Comparison of ENCODE assay signal across 8 mouse cellular contexts in the genomic region with DNA sequence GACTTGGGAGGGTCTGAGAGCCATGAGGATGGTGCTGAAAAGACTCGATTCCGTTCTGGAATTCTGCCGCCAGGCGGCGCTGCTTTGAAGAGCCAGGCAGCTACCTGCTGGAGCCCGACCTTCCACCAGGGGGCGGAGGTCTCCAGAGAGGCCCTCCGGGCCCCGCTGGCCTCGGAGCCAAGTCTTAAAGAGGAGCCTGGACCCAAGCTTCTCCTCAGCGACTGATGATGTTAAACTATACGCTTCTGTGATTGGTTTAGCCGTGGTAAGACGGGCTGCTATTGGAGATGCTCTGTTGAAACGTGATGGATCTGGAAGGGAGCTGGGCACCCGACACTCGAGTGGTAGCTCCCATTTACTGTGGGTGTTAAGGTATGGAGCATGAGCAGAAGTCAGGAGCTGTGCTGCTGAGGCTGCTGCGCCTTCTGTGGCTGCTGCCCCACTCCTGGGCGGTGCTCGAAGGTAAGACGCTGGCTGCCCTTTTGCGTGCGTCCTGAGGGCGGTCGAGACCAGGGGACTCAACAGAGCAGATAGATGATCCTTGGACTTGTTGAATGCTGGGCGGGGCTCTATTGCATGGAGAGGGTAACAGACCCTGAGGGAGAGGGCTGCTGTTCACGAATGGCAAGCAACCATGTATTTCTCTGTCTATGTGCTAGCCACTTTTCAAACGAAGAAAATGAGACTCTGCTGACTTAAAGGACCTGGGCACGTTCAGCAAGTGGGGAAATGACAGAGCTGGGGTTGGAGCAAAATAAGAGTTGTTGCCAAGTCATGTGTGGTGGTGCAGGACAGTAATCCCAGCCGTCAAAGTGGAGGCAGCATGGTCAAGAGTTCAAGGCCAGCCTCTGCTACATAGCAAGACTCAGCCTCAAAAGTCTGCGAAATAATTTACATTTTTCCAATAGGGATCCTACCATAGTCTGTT. TPM values are rescaled to one million over a fixed set of nuclear protein-coding genes. Genes with fewer than 3 reads are reported as not detected.
A peak's percentile ranks its signal among the peaks of the same experiment; 100 is the strongest.
DNase-seq lines count a peak whose midpoint lies in the region; ATAC-seq and TF ChIP-seq lines count a peak whose summit lies in the region.

No protein-coding gene starts in this region.

- H3K4me2 ChIP-seq in CH12.LX (ENCODE audit: insufficient read depth, low read depth, poor library complexity, severe bottlenecking): peak overlapping the region; percentile 19
- peak overlapping the region; percentile 71 for H3K4me2 ChIP-seq in forebrain, embryonic 11.5 days (ENCODE audit: low read depth, low read length, severe bottlenecking)
- H3K4me2 ChIP-seq in heart, postnatal 0 days (ENCODE audit: low read depth, low read length): peak overlapping the region; percentile 69
- H3K4me2 ChIP-seq in liver, embryonic 16.5 days (ENCODE audit: low read depth, low read length): peak overlapping the region; percentile 59
- H3K4me2 ChIP-seq in neural tube, embryonic 13.5 days: peak overlapping the region; percentile 71

- H3K4me3 ChIP-seq in CH12.LX (replicated peaks in 1 of 3; ENCODE audit: low read depth in 2 of 3, low read length in 2 of 3, poor library complexity in 1 of 3): peak overlapping the region; percentile 61 to 63 (median 62)
- H3K4me3 ChIP-seq in forebrain, embryonic 11.5 days (ENCODE audit: low read depth, low read length): peak overlapping the region; percentile 30
- H3K4me3 ChIP-seq in heart, postnatal 0 days (ENCODE audit: low read depth, low read length): peak overlapping the region; percentile 37
- H3K4me3 ChIP-seq in liver, embryonic 16.5 days (ENCODE audit: low read depth, low read length): peak overlapping the region; percentile 46
- peak overlapping the region; percentile 37 for H3K4me3 ChIP-seq in neural tube, embryonic 13.5 days
- H3K4me3 ChIP-seq in testis, adult 2 months (ENCODE audit: control insufficient read depth, low read depth, low read length): peak overlapping the region; percentile 53

- peak overlapping the region; percentile 0; the same call in 1 of the 2 replicates for H3K9ac ChIP-seq in CH12.LX (ENCODE audit: insufficient read depth, low read depth)
- H3K9ac ChIP-seq in forebrain, embryonic 11.5 days (ENCODE audit: low read length): no peak overlapping the region
- H3K9ac ChIP-seq in heart, postnatal 0 days (replicated peaks; ENCODE audit: low read depth, low read length): no peak overlapping the region
- no peak overlapping the region for H3K9ac ChIP-seq in liver, embryonic 16.5 days (ENCODE audit: low read depth, low read length)
- H3K9ac ChIP-seq in neural tube, embryonic 13.5 days: 0 out of 2 replicates have a peak overlapping the region, but pooled peaks have one; percentile 44

- H3K9me3 ChIP-seq in CH12.LX (replicated peaks; ENCODE audit: low read length): no peaks in the 10 kb centered on the region
- H3K9me3 ChIP-seq in forebrain, embryonic 11.5 days (ENCODE audit: control insufficient read depth, low read length): no peaks in the 10 kb centered on the region
- H3K9me3 ChIP-seq in heart, postnatal 0 days (replicated peaks; ENCODE audit: control insufficient read depth, low read length): no peaks in the 10 kb centered on the region
- no peaks in the 10 kb centered on the region for H3K9me3 ChIP-seq in liver, embryonic 16.5 days (replicated peaks; ENCODE audit: control insufficient read depth, low read length)
- H3K9me3 ChIP-seq in neural tube, embryonic 13.5 days: no peaks in the 10 kb centered on the region

- WGBS in forebrain, embryonic 11.5 days: 7% methylated on average over 31 of the region's 31 CpGs
- 7% methylated on average over 31 of the region's 31 CpGs for WGBS in heart, postnatal 0 days
- WGBS in liver, embryonic 16.5 days (ENCODE audit: insufficient replicate concordance): 6% methylated on average over 31 of the region's 31 CpGs
- 6% methylated on average over 31 of the region's 31 CpGs for WGBS in neural tube, embryonic 13.5 days

- 0 out of 2 replicates have a peak, but pooled peaks have one; percentile 10 for TF ChIP-seq EP300 in CH12.LX (IDR thresholded peaks at IDR 0.05; ENCODE audit: low read length)
- TF ChIP-seq EP300 in heart, postnatal 0 days (IDR thresholded peaks at IDR 0.05; ENCODE audit: low read depth): no peak

- no peaks in the 10 kb centered on the region for H3K79me2 ChIP-seq in CH12.LX (replicated peaks; ENCODE audit: control insufficient read depth, extremely low read depth, insufficient read depth, poor library complexity, severe bottlenecking)

- TF ChIP-seq RAD21 in CH12.LX (IDR thresholded peaks at IDR 0.05; ENCODE audit: low read depth, low read length): peak; percentile 98

- no peaks in the 10 kb centered on the region for H3K27me3 ChIP-seq in CH12.LX (replicated peaks)
- peaks cover 16% of the 10 kb centered on the region for H3K27me3 ChIP-seq in forebrain, embryonic 11.5 days (ENCODE audit: control insufficient read depth, insufficient read depth, low read length)
- H3K27me3 ChIP-seq in heart, postnatal 0 days (ENCODE audit: control insufficient read depth, insufficient read depth, low read length): peaks cover 42% of the 10 kb centered on the region
- peaks cover 13% of the 10 kb centered on the region for H3K27me3 ChIP-seq in liver, embryonic 16.5 days (ENCODE audit: control insufficient read depth, insufficient read depth, low read depth, low read length)
- H3K27me3 ChIP-seq in neural tube, embryonic 13.5 days: peaks cover 46% of the 10 kb centered on the region
- no peaks in the 10 kb centered on the region for H3K27me3 ChIP-seq in testis, adult 2 months (ENCODE audit: control insufficient read depth, insufficient read depth, low read length)

- peak; percentile 68; the same call in 1 of the 2 replicates for TF ChIP-seq POLR2A in CH12.LX (IDR thresholded peaks at IDR 0.05; ENCODE audit: low read depth, low read length)
- TF ChIP-seq POLR2A in testis, adult 2 months (IDR thresholded peaks at IDR 0.05; ENCODE audit: control insufficient read depth, low read depth, low read length): no peak

- peak; percentile 97 for ATAC-seq in forebrain, embryonic 11.5 days (replicated peaks; ENCODE audit: low FRiP score)
- peak; percentile 99 for ATAC-seq in heart, postnatal 0 days (ENCODE audit: insufficient read depth, low read depth)
- ATAC-seq in liver, embryonic 16.5 days (ENCODE audit: low read depth): peak; percentile 92
- peak; percentile 97 for ATAC-seq in neural tube, embryonic 13.5 days (ENCODE audit: low read depth)

- peak; percentile 99 for DNase-seq in CH12.LX (ENCODE audit: extremely low read depth)
- peak; percentile 98 for DNase-seq in c-Kit-positive CD71-positive TER-119-negative erythroid progenitor cells, embryonic 14.5 days (ENCODE audit: low read depth)
- peak; percentile 99 for DNase-seq in forebrain, embryonic 11.5 days (ENCODE audit: low spot score)
- DNase-seq in heart, postnatal 0 days (ENCODE audit: low spot score): peak; percentile 98
- DNase-seq in kidney, postnatal 4 days: peak; percentile 99 to 100

- 0 out of 2 replicates have a peak overlapping the region, but pooled peaks have one; percentile 3 for H3K27ac ChIP-seq in CH12.LX (ENCODE audit: insufficient read depth, low read depth)
- H3K27ac ChIP-seq in forebrain, embryonic 11.5 days (ENCODE audit: low read depth, low read length): no peak overlapping the region
- H3K27ac ChIP-seq in heart, postnatal 0 days (ENCODE audit: low read depth): no peak overlapping the region
- H3K27ac ChIP-seq in liver, embryonic 16.5 days (ENCODE audit: low read length): no peak overlapping the region
- H3K27ac ChIP-seq in neural tube, embryonic 13.5 days (replicated peaks): no peak overlapping the region
- no peak overlapping the region for H3K27ac ChIP-seq in testis, adult 2 months (ENCODE audit: control insufficient read depth, insufficient read depth, low read depth, low read length)

- peak; percentile 97 to 100 for TF ChIP-seq CTCF in CH12.LX (conservative IDR thresholded peaks at IDR 0.05 in 1 of 2, IDR thresholded peaks at IDR 0.05 in 1 of 2; ENCODE audit: low read depth in 2 of 2, low read length in 2 of 2)
- peak; percentile 100 for TF ChIP-seq CTCF in heart, postnatal 0 days (IDR thresholded peaks at IDR 0.05; ENCODE audit: low read depth)
- TF ChIP-seq CTCF in testis, adult 2 months (IDR thresholded peaks at IDR 0.05; ENCODE audit: control insufficient read depth, insufficient read depth, insufficient replicate concordance, low read depth, low read length): peak; percentile 99

- in situ Hi-C loops in CH12.LX (cut with MboI; ENCODE audit: low pct_ligation_motif_present, low pct_unique_long_range_greater_than_20kb, low sequenced_read_pairs): no loop called here

- peaks cover 0 to 23% of the 10 kb centered on the region in 2 experiments; a peak in 3 of 4 replicates for H3K4me1 ChIP-seq in CH12.LX (ENCODE audit: control insufficient read depth in 1 of 2, insufficient read depth in 2 of 2)
- peaks cover 4% of the 10 kb centered on the region for H3K4me1 ChIP-seq in forebrain, embryonic 11.5 days (replicated peaks; ENCODE audit: control insufficient read depth, insufficient read depth, low read length)
- H3K4me1 ChIP-seq in heart, postnatal 0 days (ENCODE audit: control insufficient read depth, insufficient read depth): peaks cover 10% of the 10 kb centered on the region
- peaks cover 7% of the 10 kb centered on the region for H3K4me1 ChIP-seq in liver, embryonic 16.5 days (ENCODE audit: control insufficient read depth, low read depth, low read length)
- peaks cover 20% of the 10 kb centered on the region for H3K4me1 ChIP-seq in neural tube, embryonic 13.5 days (replicated peaks)
- H3K4me1 ChIP-seq in testis, adult 2 months (ENCODE audit: control insufficient read depth, insufficient read depth, low read length): peaks cover 11% of the 10 kb centered on the region

- dilution Hi-C loops in CH12.LX (cut with MboI; ENCODE audit: extremely low pct_ligation_motif_present, extremely low pct_unique_long_range_greater_than_20kb, low sequenced_read_pairs): no loop called here

- peaks cover 6 to 37% of the 10 kb centered on the region in 2 experiments for H3K36me3 ChIP-seq in CH12.LX (replicated peaks in 1 of 2; ENCODE audit: control insufficient read depth in 1 of 2, insufficient read depth in 1 of 2, low read length in 1 of 2)
- H3K36me3 ChIP-seq in forebrain, embryonic 11.5 days (ENCODE audit: control insufficient read depth, insufficient read depth, low read length): no peaks in the 10 kb centered on the region
- no peaks in the 10 kb centered on the region for H3K36me3 ChIP-seq in heart, postnatal 0 days (replicated peaks; ENCODE audit: control insufficient read depth, insufficient read depth, low read length)
- H3K36me3 ChIP-seq in liver, embryonic 16.5 days (ENCODE audit: control insufficient read depth, insufficient read depth): no peaks in the 10 kb centered on the region
- H3K36me3 ChIP-seq in neural tube, embryonic 13.5 days: no peaks in the 10 kb centered on the region
- no peaks in the 10 kb centered on the region for H3K36me3 ChIP-seq in testis, adult 2 months (ENCODE audit: control insufficient read depth, insufficient read depth, low read length)

RNA-seq across cellular contexts. Expression of a gene that starts 7.5 kb away (rescaled TPM):
- 107 and 135 TPM in 2 replicates for total RNA-seq in CH12.LX (2012; rRNA removed)
- total RNA-seq in CH12.LX (2014; rRNA removed): 173 and 199 TPM in 2 replicates
- 161 and 175 TPM in 2 replicates for polyA plus RNA-seq in CH12.LX (2012; ENCODE audit: insufficient read length, low read depth)
- polyA plus RNA-seq in forebrain, embryonic 11.5 days (2014; fragmentation: Nextera tagmentation; extraction: Ambion mirVana): 0.15 TPM in 1 of 2 replicates, not detected in the other
- total RNA-seq in heart, postnatal 0 days (2014; rRNA removed; ENCODE audit: low replicate concordance): 1.5 TPM in 1 of 2 replicates, not detected in the other
- 0.33 and 0.38 TPM in 2 replicates for polyA plus RNA-seq in heart, postnatal 0 days (2015; fragmentation: Nextera tagmentation; extraction: Ambion mirVana)
- 0.74 and 1.0 TPM in 2 replicates for polyA plus RNA-seq in liver, embryonic 16.5 days (2015; fragmentation: Nextera tagmentation; extraction: Ambion mirVana)
- not detected in 2 replicates for polyA plus RNA-seq in neural tube, embryonic 13.5 days (2015; fragmentation: Nextera tagmentation; extraction: Ambion mirVana)
- 0.27 and 0.41 TPM in 2 replicates for polyA plus RNA-seq in testis, adult 2 months (2012; rRNA removed)

RNA-seq across cellular contexts. Expression of a gene that starts 13.1 kb away (rescaled TPM):
- total RNA-seq in CH12.LX (2012; rRNA removed) (101 and 125 TPM in 2 replicates), CH12.LX (2014; rRNA removed) (137 and 141 TPM in 2 replicates)
- polyA plus RNA-seq in CH12.LX (2012; ENCODE audit: insufficient read length, low read depth): 247 and 252 TPM in 2 replicates
- polyA plus RNA-seq in forebrain, embryonic 11.5 days (2014; fragmentation: Nextera tagmentation; extraction: Ambion mirVana): 152 and 163 TPM in 2 replicates
- 83.2 and 87.5 TPM in 2 replicates for total RNA-seq in heart, postnatal 0 days (2014; rRNA removed; ENCODE audit: low replicate concordance)
- polyA plus RNA-seq in heart, postnatal 0 days (2015; fragmentation: Nextera tagmentation; extraction: Ambion mirVana): 33.4 and 38.4 TPM in 2 replicates
- polyA plus RNA-seq in liver, embryonic 16.5 days (2015; fragmentation: Nextera tagmentation; extraction: Ambion mirVana): 32.0 and 35.8 TPM in 2 replicates
- 137 and 167 TPM in 2 replicates for polyA plus RNA-seq in neural tube, embryonic 13.5 days (2015; fragmentation: Nextera tagmentation; extraction: Ambion mirVana)
- polyA plus RNA-seq in testis, adult 2 months (2012; rRNA removed): 164 and 178 TPM in 2 replicates

RNA-seq across cellular contexts. Expression of a gene that starts 16.2 kb away (rescaled TPM):
- total RNA-seq in CH12.LX (2012; rRNA removed): 67.7 and 77.4 TPM in 2 replicates
- 114 and 119 TPM in 2 replicates for total RNA-seq in CH12.LX (2014; rRNA removed)
- 82.5 and 112 TPM in 2 replicates for polyA plus RNA-seq in CH12.LX (2012; ENCODE audit: insufficient read length, low read depth)
- polyA plus RNA-seq in forebrain, embryonic 11.5 days (2014; fragmentation: Nextera tagmentation; extraction: Ambion mirVana): 7.2 and 8.2 TPM in 2 replicates
- 2.6 and 7.2 TPM in 2 replicates for total RNA-seq in heart, postnatal 0 days (2014; rRNA removed; ENCODE audit: low replicate concordance)
- 4.2 and 4.6 TPM in 2 replicates for polyA plus RNA-seq in heart, postnatal 0 days (2015; fragmentation: Nextera tagmentation; extraction: Ambion mirVana)
- polyA plus RNA-seq in liver, embryonic 16.5 days (2015; fragmentation: Nextera tagmentation; extraction: Ambion mirVana): 5.3 and 5.5 TPM in 2 replicates
- polyA plus RNA-seq in neural tube, embryonic 13.5 days (2015; fragmentation: Nextera tagmentation; extraction: Ambion mirVana): 16.0 and 17.7 TPM in 2 replicates
- polyA plus RNA-seq in testis, adult 2 months (2012; rRNA removed): 33.8 and 40.7 TPM in 2 replicates

RNA-seq across cellular contexts. Expression of a gene that starts 17.3 kb away (rescaled TPM):
- 60.7 and 67.0 TPM in 2 replicates for total RNA-seq in CH12.LX (2012; rRNA removed)
- total RNA-seq in CH12.LX (2014; rRNA removed): 77.4 and 102 TPM in 2 replicates
- 147 and 149 TPM in 2 replicates for polyA plus RNA-seq in CH12.LX (2012; ENCODE audit: insufficient read length, low read depth)
- 0.15 and 0.87 TPM in 2 replicates for polyA plus RNA-seq in forebrain, embryonic 11.5 days (2014; fragmentation: Nextera tagmentation; extraction: Ambion mirVana)
- 0.19 TPM in 1 of 2 replicates, not detected in the other for total RNA-seq in heart, postnatal 0 days (2014; rRNA removed; ENCODE audit: low replicate concordance)
- 0.65 and 0.90 TPM in 2 replicates for polyA plus RNA-seq in heart, postnatal 0 days (2015; fragmentation: Nextera tagmentation; extraction: Ambion mirVana)
- 1.3 and 1.5 TPM in 2 replicates for polyA plus RNA-seq in liver, embryonic 16.5 days (2015; fragmentation: Nextera tagmentation; extraction: Ambion mirVana)
- not detected in 2 replicates for polyA plus RNA-seq in neural tube, embryonic 13.5 days (2015; fragmentation: Nextera tagmentation; extraction: Ambion mirVana)
- 8.0 and 9.5 TPM in 2 replicates for polyA plus RNA-seq in testis, adult 2 months (2012; rRNA removed)

RNA-seq across cellular contexts. Expression of a gene that starts 43.4 kb away (rescaled TPM):
- 16.1 and 21.5 TPM in 2 replicates for total RNA-seq in CH12.LX (2012; rRNA removed)
- total RNA-seq in CH12.LX (2014; rRNA removed): 32.8 and 42.7 TPM in 2 replicates
- 30.5 and 40.4 TPM in 2 replicates for polyA plus RNA-seq in CH12.LX (2012; ENCODE audit: insufficient read length, low read depth)
- polyA plus RNA-seq in forebrain, embryonic 11.5 days (2014; fragmentation: Nextera tagmentation; extraction: Ambion mirVana): 0.17 and 0.25 TPM in 2 replicates
- total RNA-seq in heart, postnatal 0 days (2014; rRNA removed; ENCODE audit: low replicate concordance): not detected in 2 replicates
- not detected in 2 replicates for polyA plus RNA-seq in heart, postnatal 0 days (2015; fragmentation: Nextera tagmentation; extraction: Ambion mirVana)
- 0.43 and 0.57 TPM in 2 replicates for polyA plus RNA-seq in liver, embryonic 16.5 days (2015; fragmentation: Nextera tagmentation; extraction: Ambion mirVana)
- polyA plus RNA-seq in neural tube, embryonic 13.5 days (2015; fragmentation: Nextera tagmentation; extraction: Ambion mirVana): 0.24 and 0.41 TPM in 2 replicates
- polyA plus RNA-seq in testis, adult 2 months (2012; rRNA removed): 0.10 and 0.22 TPM in 2 replicates

Comparison
In these comparisons a context has a peak if more than half of its experiments do, and no peak if none do; other contexts are left out.
1. H3K4me2 ChIP-seq: peak in every context shown above with its lines; median percentile 71 in forebrain, embryonic 11.5 days; 71 in neural tube, embryonic 13.5 days; 69 in heart, postnatal 0 days; 59 in liver, embryonic 16.5 days; 19 in CH12.LX.
2. H3K9ac ChIP-seq: peak in CH12.LX (single experiment) and neural tube, embryonic 13.5 days (single experiment); none in forebrain, embryonic 11.5 days (single experiment), heart, postnatal 0 days (single experiment) and liver, embryonic 16.5 days (single experiment).
3. RNA of a gene that starts 7.5 kb away (polyA plus RNA-seq): 161 to 175 TPM in CH12.LX; 0.74 to 1.0 TPM in liver, embryonic 16.5 days, 0.33 to 0.38 TPM in heart, postnatal 0 days, 0.27 to 0.41 TPM in testis, adult 2 months, 0.15 TPM in forebrain, embryonic 11.5 days and not detected in neural tube, embryonic 13.5 days; every median in the first group is over 10 times any median in the second.
4. Peak in every context shown above with its lines, with median percentiles within 50 percentile points of each other: DNase-seq, H3K4me3 ChIP-seq, CTCF ChIP-seq and ATAC-seq.